Mouse (Mus musculus): ENCODE results near the gene Gm906. TPM values are rescaled to one million over a fixed set of nuclear protein-coding genes. Genes with fewer than 3 reads are reported as not detected.
"Not testable (repeated sequence)": the region's sequence is repeated elsewhere in the genome, so short reads cannot be mapped to it uniquely, and the experiment has no call there.

The Gm906 gene
- polyA plus RNA-seq (2016; fragmentation: Nextera tagmentation; extraction: Ambion mirVana): not detected in 2 replicates

- not testable (repeated sequence) for H3K4me3 ChIP-seq; H3K9me3 ChIP-seq; H3K27ac ChIP-seq; H3K4me1 ChIP-seq (replicated peaks); H3K36me3 ChIP-seq; DNase-seq (ENCODE audit: low spot score); H3K27me3 ChIP-seq (ENCODE audit: insufficient read depth, poor library complexity, severe bottlenecking)
- 70% methylated on average over 3 of the region's 3 CpGs for WGBS
Measured at GRCm38 (mm10) chr13:50250208-50250607, at the start of gene Gm906. Gm906 (minus strand) TSS chr13:50250308.

GRCm38 (mm10) chr13:50283308-50283707 lies 33.2 kb upstream of the Gm906 start:
- WGBS: 91% methylated on average over 2 of the region's 4 CpGs
- not testable (repeated sequence) for H3K9me3 ChIP-seq

GRCm38 (mm10) chr13:50236487-50236886 lies 13.6 kb downstream of the Gm906 start:
- Histone ChIP-seq H3K4me3 (no peak overlapping the region), H3K36me3 (no peaks in the 10 kb centered on the region), H3K27ac (no peak overlapping the region), H3K9me3 (no peaks in the 10 kb centered on the region), H3K4me1 (replicated peaks) (no peaks in the 10 kb centered on the region), H3K27me3 (ENCODE audit: insufficient read depth, poor library complexity, severe bottlenecking) (no peaks in the 10 kb centered on the region)
- DNase-seq (ENCODE audit: low spot score): no peak
- 94% methylated on average over 3 of the region's 3 CpGs for WGBS

More at GRCm38 (mm10) chr13:50283308-50283707, 33.2 kb upstream of the Gm906 start:
- not testable (repeated sequence) for H3K4me1 ChIP-seq (replicated peaks); H3K27ac ChIP-seq; H3K27me3 ChIP-seq (ENCODE audit: insufficient read depth, poor library complexity, severe bottlenecking); DNase-seq (ENCODE audit: low spot score); H3K4me3 ChIP-seq; H3K36me3 ChIP-seq

- H3K4me3 ChIP-seq; H3K4me1 ChIP-seq (replicated peaks); H3K27ac ChIP-seq; H3K36me3 ChIP-seq; H3K27me3 ChIP-seq (ENCODE audit: insufficient read depth, poor library complexity, severe bottlenecking); H3K9me3 ChIP-seq: not testable (repeated sequence)
- peak; percentile 4 for DNase-seq (ENCODE audit: low spot score)
- 0% methylated on average over 1 of the region's 1 CpGs for WGBS
Measured at GRCm38 (mm10) chr13:50211842-50212241, 38.3 kb downstream of the Gm906 start.

- H3K27me3 ChIP-seq (ENCODE audit: insufficient read depth, poor library complexity, severe bottlenecking); H3K4me1 ChIP-seq (replicated peaks); H3K9me3 ChIP-seq; DNase-seq (ENCODE audit: low spot score); H3K36me3 ChIP-seq; H3K4me3 ChIP-seq; H3K27ac ChIP-seq: not testable (repeated sequence)
Measured at GRCm38 (mm10) chr13:50210191-50210590, 39.9 kb downstream of the Gm906 start.

GRCm38 (mm10) chr13:50209651-50210050 lies 40.5 kb downstream of the Gm906 start:
- not testable (repeated sequence) for H3K9me3 ChIP-seq; H3K4me1 ChIP-seq (replicated peaks); H3K27ac ChIP-seq; H3K36me3 ChIP-seq; H3K27me3 ChIP-seq (ENCODE audit: insufficient read depth, poor library complexity, severe bottlenecking); DNase-seq (ENCODE audit: low spot score); H3K4me3 ChIP-seq
- WGBS: 98% methylated on average over 2 of the region's 2 CpGs

- no peaks in the 10 kb centered on the region for H3K27me3 ChIP-seq (ENCODE audit: insufficient read depth, poor library complexity, severe bottlenecking)
- WGBS: 87% methylated on average over 12 of the region's 12 CpGs
Measured at GRCm38 (mm10) chr13:50207966-50208365, 42.1 kb downstream of the Gm906 start.

GRCm38 (mm10) chr13:50196831-50197230 lies 53.3 kb downstream of the Gm906 start:
- not testable (repeated sequence) for H3K4me1 ChIP-seq (replicated peaks); H3K36me3 ChIP-seq; H3K27ac ChIP-seq; H3K9me3 ChIP-seq; H3K27me3 ChIP-seq (ENCODE audit: insufficient read depth, poor library complexity, severe bottlenecking); DNase-seq (ENCODE audit: low spot score); H3K4me3 ChIP-seq

More at GRCm38 (mm10) chr13:50207966-50208365, 42.1 kb downstream of the Gm906 start:
- Histone ChIP-seq H3K27ac (no peak overlapping the region), H3K4me3 (no peak overlapping the region), H3K36me3 (no peaks in the 10 kb centered on the region), H3K4me1 (replicated peaks) (no peaks in the 10 kb centered on the region), H3K9me3 (0 out of 2 replicates have a peak, but pooled peaks cover 3% of the 10 kb centered on the region)
- no peak for DNase-seq (ENCODE audit: low spot score)

Other genes starting within 250 kb of the Gm906 start
- gene Fbxw17, start 167.6 kb upstream of the Gm906 start, polyA plus RNA-seq (2016; fragmentation: Nextera tagmentation; extraction: Ambion mirVana): 33.0 and 36.7 TPM in 2 replicates
- not detected in 2 replicates for gene Gm47429, start 193.6 kb upstream of the Gm906 start, polyA plus RNA-seq (2016; fragmentation: Nextera tagmentation; extraction: Ambion mirVana)
- gene Nutm2, start 217.0 kb upstream of the Gm906 start, polyA plus RNA-seq (2016; fragmentation: Nextera tagmentation; extraction: Ambion mirVana): not detected in 2 replicates

Data from hindbrain, embryonic 10.5 days (tissue).